Mouse (Mus musculus): Measurements from ENCODE around the gene 2900026A02Rik. TPM values are rescaled to one million over a fixed set of nuclear protein-coding genes. Genes with fewer than 3 reads are reported as not detected.

Gene 2900026A02Rik
- polyA plus RNA-seq, 1 experiment from 2014 or later = 26.0 TPM

DNA sequence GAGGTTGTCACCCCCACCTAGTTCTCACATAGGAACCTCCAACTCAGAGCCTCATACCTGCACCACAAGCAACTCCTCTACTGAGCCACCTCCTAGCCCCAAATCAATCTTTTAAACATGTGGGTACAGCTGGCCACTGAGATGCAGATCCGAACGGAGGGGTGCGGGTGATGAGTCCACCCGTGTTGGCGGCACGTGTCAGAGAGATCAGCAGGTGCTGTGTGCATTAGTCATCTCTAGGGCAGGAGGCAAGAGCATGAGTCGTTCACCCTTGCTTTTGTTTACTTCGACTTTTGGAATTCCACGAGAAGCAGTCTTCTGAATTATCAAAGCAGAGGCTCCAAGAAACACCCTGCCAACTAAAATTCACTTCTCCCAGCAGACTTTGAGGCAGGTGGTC, 16.8 kb downstream of the 2900026A02Rik start:
- no peak for ATAC-seq
- in situ Hi-C loops (cut with MboI; ENCODE audit: low pct_unique_long_range_greater_than_20kb) = loop anchor here (25.0 kb wide), 1 partner anchor 683 kb away; no protein-coding TSS in a partner anchor
- DNase-seq (ENCODE audit: low read depth, low spot score) = no peak
- TF ChIP-seq CTCF (IDR thresholded peaks at IDR 0.05) = no peak
- ChIA-PET CTCF (interaction anchor here (0.7 to 1.5 kb wide), 6 partner anchors 9 to 24 kb away, joined by 3 to 7 read pairs (median 4); partner anchors contain the start of gene Tmem211), POLR2A (interaction anchor here (1.3 to 1.5 kb wide), 2 partner anchors 15 to 19 kb away, joined by 4 to 6 read pairs; no protein-coding TSS in a partner anchor)
- no peaks in the 10 kb centered on the region for H3K27me3 ChIP-seq

DNA sequence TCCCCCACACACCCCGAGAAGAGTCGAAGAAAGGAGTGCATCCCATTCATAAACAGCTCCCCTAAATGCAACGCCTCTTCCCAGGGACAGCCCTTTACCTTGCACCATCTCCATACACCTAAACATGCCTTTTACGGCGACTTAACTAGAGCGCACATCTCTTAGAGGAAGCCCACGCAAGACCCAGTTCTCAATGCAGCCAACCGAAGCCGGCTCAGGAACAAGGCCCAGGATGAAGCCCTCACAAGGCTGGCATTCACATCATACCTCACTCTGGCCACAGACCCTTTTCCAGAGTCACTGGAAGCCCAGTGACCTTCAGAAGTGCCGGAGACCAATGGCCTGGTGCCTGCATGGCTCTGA, 21.3 kb downstream of the 2900026A02Rik start:
- in situ Hi-C loops (cut with MboI; ENCODE audit: low pct_unique_long_range_greater_than_20kb) = loop anchor here (25.0 kb wide), 1 partner anchor 688 kb away; no protein-coding TSS in a partner anchor
- ChIA-PET CTCF (no interaction called here), POLR2A (no interaction called here)
- no peak for TF ChIP-seq CTCF (IDR thresholded peaks at IDR 0.05)
- no peak for ATAC-seq
- no peaks in the 10 kb centered on the region for H3K27me3 ChIP-seq
- DNase-seq (ENCODE audit: low read depth, low spot score) = no peak

DNA sequence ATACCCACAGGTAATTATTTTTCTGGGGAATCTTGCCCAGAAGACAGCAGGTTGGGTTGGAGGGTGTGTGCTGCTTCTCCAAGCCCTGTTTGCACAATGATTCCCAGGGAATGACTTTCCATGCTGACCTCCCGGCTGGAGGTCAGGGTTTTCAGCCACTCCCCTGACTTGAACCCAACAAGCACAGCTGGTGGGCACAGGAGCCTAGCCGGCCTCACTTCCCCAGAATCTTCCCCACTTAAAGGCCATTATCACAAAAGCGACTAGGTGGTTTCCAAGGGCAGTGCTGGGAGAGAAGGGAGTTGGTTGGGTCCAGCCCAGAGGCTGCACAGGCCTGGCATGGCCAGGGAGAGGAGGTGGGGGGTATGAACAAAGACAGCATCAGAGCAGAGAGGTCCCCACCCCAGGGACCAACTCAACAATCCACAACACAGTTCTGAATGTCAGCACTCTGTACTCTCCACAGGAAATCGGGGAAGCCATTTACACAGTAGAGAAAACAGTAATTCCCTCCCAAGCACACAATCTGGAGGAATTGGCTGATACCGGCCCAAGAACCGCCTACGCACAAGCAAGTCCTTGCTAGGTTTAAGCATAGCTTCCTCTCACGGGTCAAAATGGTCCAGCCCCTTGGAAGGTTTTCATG, 21.8 kb downstream of the 2900026A02Rik start:
- ATAC-seq (no peak), DNase-seq (ENCODE audit: low read depth, low spot score) (no peak)
- POLR2A ChIA-PET = interaction anchor here (1.5 kb wide), 1 partner anchor 12 kb away, joined by 3 read pairs; no protein-coding TSS in a partner anchor
- CTCF ChIA-PET = no interaction called here
- TF ChIP-seq CTCF (IDR thresholded peaks at IDR 0.05) = no peak
- in situ Hi-C loops (cut with MboI; ENCODE audit: low pct_unique_long_range_greater_than_20kb) = no loop called here
- no peaks in the 10 kb centered on the region for H3K27me3 ChIP-seq

DNA sequence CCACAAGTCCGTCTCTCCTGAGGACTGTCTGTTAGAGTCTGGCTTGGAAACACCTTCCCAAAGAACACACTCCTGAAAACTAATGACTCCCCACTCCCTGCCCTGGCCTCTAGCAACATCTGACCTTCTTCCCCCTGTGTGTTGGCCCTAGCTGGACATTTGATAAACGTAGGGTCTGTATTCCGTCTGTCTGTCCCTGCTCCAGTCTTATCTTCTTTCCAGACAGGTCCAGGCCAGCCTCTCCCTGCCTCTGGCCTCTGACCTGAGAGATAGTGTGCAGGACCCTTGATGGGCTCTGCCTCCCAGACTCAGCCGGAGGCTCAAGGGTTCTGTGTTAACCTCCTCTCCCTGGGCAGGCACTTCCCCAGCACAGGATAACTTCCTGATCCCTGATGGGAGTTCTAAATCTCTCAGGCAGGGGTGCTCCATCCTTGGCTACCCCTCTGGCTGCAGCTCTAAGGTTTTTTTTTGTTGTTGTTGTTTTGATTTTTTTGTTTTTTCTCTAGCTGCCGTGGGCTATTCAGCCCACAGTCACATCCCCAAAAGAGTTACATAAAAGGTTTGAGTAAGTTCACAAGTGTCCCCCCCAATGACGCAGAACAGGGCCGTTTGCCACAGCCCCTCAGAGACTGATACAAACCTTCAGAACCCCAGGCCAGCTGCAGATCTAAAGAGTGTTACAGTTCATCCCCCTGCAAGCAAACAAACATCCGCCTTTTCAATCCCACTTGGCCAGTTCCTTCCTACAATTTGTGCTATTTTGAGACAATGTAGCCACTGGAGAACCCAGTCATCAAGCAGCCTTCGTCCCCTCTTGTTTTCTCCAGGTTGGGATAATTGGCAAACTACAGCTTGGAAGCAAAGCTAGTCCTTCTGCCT, 23.9 kb downstream of the 2900026A02Rik start:
- ChIA-PET CTCF (interaction anchor here (1.0 to 2.0 kb wide), 2 partner anchors 17 to 29 kb away, joined by 3 to 6 read pairs; partner anchors contain the start of gene Tmem211), POLR2A (interaction anchor here (1.5 kb wide), 1 partner anchor 10 kb away, joined by 3 read pairs; no protein-coding TSS in a partner anchor)
- TF ChIP-seq CTCF (IDR thresholded peaks at IDR 0.05) = no peak
- ATAC-seq (no peak), DNase-seq (ENCODE audit: low read depth, low spot score) (no peak)
- in situ Hi-C loops (cut with MboI; ENCODE audit: low pct_unique_long_range_greater_than_20kb) = no loop called here
- H3K27me3 ChIP-seq = no peaks in the 10 kb centered on the region

DNA sequence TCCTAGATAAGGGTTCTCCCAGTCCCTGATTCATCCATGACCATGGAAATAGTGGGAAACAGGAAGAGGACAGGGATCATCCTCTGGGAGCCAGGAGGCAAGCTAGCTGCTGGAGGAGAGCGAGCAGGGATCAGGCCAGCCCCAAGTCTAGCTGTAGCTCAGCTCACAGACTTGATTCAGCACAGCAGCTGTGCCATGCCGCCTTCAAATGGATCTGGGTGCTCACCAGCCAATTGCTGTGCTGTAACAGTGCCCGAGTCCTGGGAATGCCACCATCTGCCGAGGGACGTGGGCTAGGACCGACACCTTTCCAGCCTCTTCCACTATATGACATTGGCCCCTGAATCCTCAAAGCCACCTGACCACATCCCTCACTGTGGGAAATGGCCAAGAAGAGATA, 25.1 kb downstream of the 2900026A02Rik start:
- in situ Hi-C loops (cut with MboI; ENCODE audit: low pct_unique_long_range_greater_than_20kb) = no loop called here
- ATAC-seq = no peak
- CTCF ChIA-PET = interaction anchor here (1.0 kb wide), 1 partner anchor 9 kb away, joined by 3 read pairs; no protein-coding TSS in a partner anchor
- POLR2A ChIA-PET = no interaction called here
- no peak for TF ChIP-seq CTCF (IDR thresholded peaks at IDR 0.05)
- H3K27me3 ChIP-seq = no peaks in the 10 kb centered on the region
- DNase-seq (ENCODE audit: low read depth, low spot score) = no peak

DNA sequence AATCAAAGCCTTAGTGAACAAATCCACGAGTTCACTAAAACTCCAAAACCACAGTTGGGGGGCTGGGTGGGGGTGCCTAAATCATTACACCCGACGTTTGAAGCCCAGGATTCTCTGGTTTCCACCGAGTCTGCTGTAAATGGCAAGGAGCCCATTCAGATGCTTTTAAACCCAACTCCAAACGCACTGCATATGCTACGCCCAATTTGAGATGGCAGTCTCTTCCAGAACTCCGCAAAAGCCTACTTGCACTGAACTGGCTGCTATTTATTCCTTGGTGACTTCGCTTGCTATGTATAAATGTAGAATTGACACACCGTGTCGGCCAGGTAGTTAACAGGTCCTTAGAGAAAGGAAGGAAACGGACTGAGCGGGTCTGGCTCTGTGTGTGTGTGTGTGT, 25.6 kb downstream of the 2900026A02Rik start:
- CTCF ChIA-PET = interaction anchor here (1.0 kb wide), 1 partner anchor 9 kb away, joined by 3 read pairs; no protein-coding TSS in a partner anchor
- POLR2A ChIA-PET = no interaction called here
- DNase-seq (ENCODE audit: low read depth, low spot score) (no peak), ATAC-seq (no peak)
- no peak for TF ChIP-seq CTCF (IDR thresholded peaks at IDR 0.05)
- in situ Hi-C loops (cut with MboI; ENCODE audit: low pct_unique_long_range_greater_than_20kb) = no loop called here
- H3K27me3 ChIP-seq = no peaks in the 10 kb centered on the region

DNA sequence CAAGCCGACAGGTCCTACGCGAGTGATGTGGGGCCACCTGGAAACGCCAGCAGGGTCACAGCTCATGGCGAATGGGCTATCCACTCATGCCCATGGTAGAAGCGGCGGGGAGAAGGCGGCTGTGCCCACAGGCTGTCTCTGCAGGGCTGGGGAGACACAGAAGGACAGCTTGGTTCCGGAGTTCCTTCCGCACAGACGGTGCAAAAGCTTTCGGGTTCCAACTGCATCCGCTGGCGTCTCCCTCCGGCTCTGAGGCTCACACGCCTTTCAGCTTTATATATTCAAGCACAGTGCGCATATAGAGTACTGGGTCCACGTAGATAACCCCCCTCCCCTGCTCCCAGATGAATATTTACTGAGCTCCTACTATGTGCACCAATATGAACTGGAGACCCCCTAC, 27.3 kb downstream of the 2900026A02Rik start:
- no peak for ATAC-seq
- ChIA-PET POLR2A (interaction anchor here (0.6 kb wide), 1 partner anchor 67 kb away, joined by 4 read pairs; no protein-coding TSS in a partner anchor), CTCF (interaction anchor here (1.2 to 3.9 kb wide), 4 partner anchors 13 to 33 kb away, joined by 3 to 13 read pairs (median 6); partner anchors contain the start of gene Tmem211)
- DNase-seq (ENCODE audit: low read depth, low spot score) = no peak
- no peak for TF ChIP-seq CTCF (IDR thresholded peaks at IDR 0.05)
- in situ Hi-C loops (cut with MboI; ENCODE audit: low pct_unique_long_range_greater_than_20kb) = no loop called here
- no peaks in the 10 kb centered on the region for H3K27me3 ChIP-seq

DNA sequence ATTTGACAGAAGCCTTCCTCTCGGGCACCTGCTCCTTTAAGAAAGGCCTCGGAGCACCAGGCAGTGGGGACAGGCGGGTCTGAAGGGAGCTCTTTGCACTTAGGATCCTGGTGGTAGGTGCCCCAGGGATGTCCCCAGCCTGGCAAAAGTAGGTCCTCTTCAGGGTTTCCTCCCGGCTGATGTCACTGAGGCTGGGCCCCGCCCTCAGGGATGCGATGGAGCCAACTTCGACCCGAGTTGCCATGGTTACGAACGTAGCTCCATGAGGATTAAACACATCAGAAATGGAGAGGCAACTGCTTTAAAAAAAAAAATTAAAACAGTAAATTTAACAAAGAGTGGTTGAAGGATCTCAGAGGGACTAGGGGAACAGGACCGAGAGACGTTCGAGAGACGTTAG, 29.1 kb downstream of the 2900026A02Rik start:
- in situ Hi-C loops (cut with MboI; ENCODE audit: low pct_unique_long_range_greater_than_20kb) = no loop called here
- H3K27me3 ChIP-seq = no peaks in the 10 kb centered on the region
- TF ChIP-seq CTCF (IDR thresholded peaks at IDR 0.05) = no peak
- POLR2A ChIA-PET = no interaction called here
- DNase-seq (ENCODE audit: low read depth, low spot score) = no peak
- CTCF ChIA-PET = interaction anchor here (3.4 to 3.9 kb wide), 2 partner anchors 11 to 35 kb away, joined by 10 to 13 read pairs; partner anchors contain the start of gene Tmem211
- ATAC-seq = no peak

DNA sequence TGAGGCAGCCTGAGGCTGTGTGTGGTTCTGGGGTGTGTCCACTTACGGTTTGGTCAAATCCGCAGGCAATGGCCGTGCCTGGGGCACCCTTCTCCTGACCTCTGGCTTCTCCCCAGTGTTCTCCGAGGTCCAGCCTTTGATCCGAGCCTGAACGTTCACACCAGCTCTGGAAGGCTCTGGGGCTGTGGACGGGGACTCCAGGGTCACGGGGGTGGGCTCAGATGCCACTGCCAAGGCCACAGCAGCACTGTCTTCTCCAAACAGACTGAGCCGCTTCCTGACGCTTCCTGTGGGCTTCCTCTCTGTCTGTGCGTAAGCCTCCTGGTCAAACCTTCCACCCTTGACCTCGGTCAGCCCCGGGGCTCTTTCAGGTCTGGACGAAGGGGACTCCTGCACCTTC, 30.5 kb downstream of the 2900026A02Rik start:
- ChIA-PET CTCF (interaction anchor here (3.4 to 3.9 kb wide), 2 partner anchors 10 to 36 kb away, joined by 10 to 13 read pairs; partner anchors contain the start of gene Tmem211), POLR2A (no interaction called here)
- TF ChIP-seq CTCF (IDR thresholded peaks at IDR 0.05) = no peak
- H3K27me3 ChIP-seq = no peaks in the 10 kb centered on the region
- ATAC-seq (no peak), DNase-seq (ENCODE audit: low read depth, low spot score) (no peak)
- in situ Hi-C loops (cut with MboI; ENCODE audit: low pct_unique_long_range_greater_than_20kb) = no loop called here

DNA sequence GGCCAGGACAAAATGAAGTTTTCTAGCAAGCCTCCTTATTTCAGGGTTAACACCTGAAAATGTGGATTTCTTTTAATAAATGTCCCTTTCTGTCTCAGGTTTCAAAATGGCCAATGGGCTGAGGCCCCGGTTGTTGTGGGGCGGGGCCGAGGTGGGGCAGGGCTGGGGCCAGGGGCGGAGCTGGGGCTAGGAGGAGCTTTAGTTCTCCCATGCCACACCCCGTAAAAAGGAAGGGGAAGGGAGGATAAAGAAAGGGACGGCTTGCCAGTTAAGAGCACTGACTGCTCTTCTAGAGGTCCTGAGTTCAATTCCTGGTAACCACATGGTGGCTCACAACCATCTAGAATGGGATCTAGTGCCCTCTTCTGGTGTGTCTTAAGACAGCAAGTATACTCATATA, 39.6 kb downstream of the 2900026A02Rik start:
- DNase-seq (ENCODE audit: low read depth, low spot score) (no peak), ATAC-seq (no peak)
- ChIA-PET CTCF (interaction anchor here (1.3 to 3.5 kb wide), 10 partner anchors 11 to 91 kb away, joined by 4 to 36 read pairs (median 8); partner anchors contain the start of genes 2900026A02Rik and Tmem211), POLR2A (no interaction called here)
- H3K27me3 ChIP-seq = no peaks in the 10 kb centered on the region
- TF ChIP-seq CTCF (IDR thresholded peaks at IDR 0.05) = no peak
- in situ Hi-C loops (cut with MboI; ENCODE audit: low pct_unique_long_range_greater_than_20kb) = loop anchor here (5.0 kb wide), 1 partner anchor 41 kb away; the partner anchor contains the start of gene 2900026A02Rik

Data from Patski (cell line).